In genomic region chr6:137843337-137843736, GRCm38 (mm10) we compare ENCODE assay signal across 15 mouse cellular contexts.
DNase-seq lines count a peak whose midpoint lies in the region.
"Had no signal": no experiment of that assay in that cellular context is flagged by ENCODE, and none has a peak within 500 bp of the region (broad histone marks: within the 10 kb centered on the region; RNA-seq: fewer than 3 reads in every experiment).

No protein-coding gene starts in this region.

- peak; percentile 10 to 35 for DNase-seq in layer of hippocampus, adult 18-20 months (ENCODE audit: low spot score in 2 of 2)
- no peak for DNase-seq in layer of hippocampus, adult 9-10 months (ENCODE audit: low spot score)
- DNase-seq in urinary bladder, postnatal 14 days (ENCODE audit: low spot score) = peak; percentile 23
- no peak for DNase-seq in urinary bladder, postnatal 4 days (ENCODE audit: low spot score in 2 of 2)
- peak; percentile 49 for DNase-seq in adrenal gland, postnatal 10 days
- DNase-seq in urinary bladder, postnatal 36 days (ENCODE audit: low spot score in 2 of 2) = peak; percentile 21 to 23
- DNase-seq in ovary, postnatal 14 days (ENCODE audit: low spot score) = no peak
- DNase-seq in cerebellum, postnatal 10 days = no peak
- DNase-seq: cerebellum, adult 11 months; cerebellum, postnatal 36 days; heart, postnatal 4 days; kidney, adult 9 months; kidney, postnatal 36 days; lung, postnatal 4 days; retina, postnatal 1 day had no signal

Comparison
In these comparisons a context has a peak if more than half of its experiments do, and no peak if none do; other contexts are left out.
1. DNase-seq: peak in layer of hippocampus, adult 18-20 months (2 of 2), urinary bladder, postnatal 14 days (single experiment), adrenal gland, postnatal 10 days (single experiment) and urinary bladder, postnatal 36 days (2 of 2); none in layer of hippocampus, adult 9-10 months (single experiment), urinary bladder, postnatal 4 days (0 of 2), ovary, postnatal 14 days (single experiment) and cerebellum, postnatal 10 days (0 of 2).